Mouse (Mus musculus): ENCODE data around the gene Cpm. TPM values are rescaled to one million over a fixed set of nuclear protein-coding genes. Genes with fewer than 3 reads are reported as not detected.

Gene Cpm
- polyA plus RNA-seq, 2 experiments: 24.4 to 41.6 TPM

- no peak for TF ChIP-seq POLR2A (IDR thresholded peaks at IDR 0.05; ENCODE audit: borderline replicate concordance, extremely low read depth, insufficient read depth, insufficient read length)
- peak overlapping the region; percentile 54 for H3K4me2 ChIP-seq (replicated peaks; ENCODE audit: low read depth, low read length, severe bottlenecking)
- no peak for ATAC-seq (ENCODE audit: low FRiP score, low read depth)
- H3K4me3 ChIP-seq (replicated peaks; ENCODE audit: low read length): peak overlapping the region; percentile 98
- DNase-seq (ENCODE audit: low spot score): no peak
- no peak overlapping the region for H3K9ac ChIP-seq (ENCODE audit: low read depth, low read length, severe bottlenecking)
- H3K27me3 ChIP-seq (ENCODE audit: control insufficient read depth, insufficient read depth, low read length): no peaks in the 10 kb centered on the region
- WGBS: 87% methylated on average over 9 of the region's 9 CpGs
- H3K36me3 ChIP-seq (ENCODE audit: control insufficient read depth, insufficient read depth, low read length): peaks cover 32% of the 10 kb centered on the region
- no peak overlapping the region for H3K27ac ChIP-seq (replicated peaks; ENCODE audit: low read depth, low read length)
- H3K4me1 ChIP-seq (ENCODE audit: control insufficient read depth, insufficient read depth, low read length): peaks cover 8% of the 10 kb centered on the region
- H3K9me3 ChIP-seq (ENCODE audit: control insufficient read depth, low read length): no peaks in the 10 kb centered on the region
These were observed 79.6 kb downstream of the Cpm start for GRCm38 (mm10) chr10:117708856-117709255.

GRCm38 (mm10) chr10:117709326-117709830 lies 80.1 kb downstream of the Cpm start:
- peak overlapping the region; percentile 54 for H3K4me2 ChIP-seq (replicated peaks; ENCODE audit: low read depth, low read length, severe bottlenecking)
- DNase-seq (ENCODE audit: low spot score): no peak
- H3K9me3 ChIP-seq (ENCODE audit: control insufficient read depth, low read length): no peaks in the 10 kb centered on the region
- peak overlapping the region; percentile 98 for H3K4me3 ChIP-seq (replicated peaks; ENCODE audit: low read length)
- no peak for ATAC-seq (ENCODE audit: low FRiP score, low read depth)
- peak overlapping the region; percentile 98; the same call in 1 of the 2 replicates for H3K27ac ChIP-seq (replicated peaks; ENCODE audit: low read depth, low read length)
- no peak for TF ChIP-seq POLR2A (IDR thresholded peaks at IDR 0.05; ENCODE audit: borderline replicate concordance, extremely low read depth, insufficient read depth, insufficient read length)
- H3K27me3 ChIP-seq (ENCODE audit: control insufficient read depth, insufficient read depth, low read length): no peaks in the 10 kb centered on the region
- peaks cover 8% of the 10 kb centered on the region for H3K4me1 ChIP-seq (ENCODE audit: control insufficient read depth, insufficient read depth, low read length)
- peaks cover 29% of the 10 kb centered on the region for H3K36me3 ChIP-seq (ENCODE audit: control insufficient read depth, insufficient read depth, low read length)
- 46% methylated on average over 12 of the region's 12 CpGs for WGBS
- peak overlapping the region; percentile 100 for H3K9ac ChIP-seq (ENCODE audit: low read depth, low read length, severe bottlenecking)

DNA sequence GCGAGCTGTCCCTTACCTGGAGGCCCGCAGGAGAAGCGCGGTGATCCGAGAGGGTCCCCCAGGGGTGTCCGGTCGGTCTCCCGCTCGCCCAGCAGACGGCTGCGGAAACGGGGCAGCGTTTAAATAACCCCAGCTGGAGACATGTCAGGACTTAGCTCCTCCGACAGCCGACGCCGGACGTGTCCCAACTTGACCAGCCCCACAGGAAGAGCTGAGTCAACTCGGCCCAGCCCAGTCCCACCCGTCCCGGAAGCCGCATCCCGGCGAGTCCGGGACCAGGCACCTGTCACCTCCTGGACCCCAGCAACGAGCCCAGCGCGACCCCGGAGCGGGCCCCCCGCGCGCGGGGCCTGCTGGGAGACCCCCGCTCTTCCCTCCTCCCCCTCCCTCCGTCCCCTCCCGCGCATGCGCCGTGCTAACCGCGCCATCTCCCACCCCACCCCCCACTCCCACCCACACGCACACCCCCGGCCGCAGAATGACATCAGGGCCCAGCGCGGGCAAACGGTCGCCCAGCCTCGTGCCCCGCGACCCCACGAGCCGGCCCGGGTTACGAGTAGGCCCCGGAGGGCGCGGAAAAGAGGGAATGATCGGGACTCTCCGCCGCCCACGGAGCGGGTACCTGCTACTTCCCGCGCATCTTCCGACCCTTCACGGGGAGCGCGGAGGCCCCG lies 80.8 kb downstream of the Cpm start:
- Histone ChIP-seq H3K4me2 (replicated peaks; ENCODE audit: low read depth, low read length, severe bottlenecking) (peak overlapping the region; percentile 54), H3K9ac (ENCODE audit: low read depth, low read length, severe bottlenecking) (peak overlapping the region; percentile 100), H3K9me3 (ENCODE audit: control insufficient read depth, low read length) (no peaks in the 10 kb centered on the region), H3K4me1 (ENCODE audit: control insufficient read depth, insufficient read depth, low read length) (peaks cover 8% of the 10 kb centered on the region), H3K27me3 (ENCODE audit: control insufficient read depth, insufficient read depth, low read length) (no peaks in the 10 kb centered on the region), H3K36me3 (ENCODE audit: control insufficient read depth, insufficient read depth, low read length) (peaks cover 22% of the 10 kb centered on the region; the same call in 1 of the 2 replicates), H3K4me3 (replicated peaks; ENCODE audit: low read length) (peak overlapping the region; percentile 98), H3K27ac (replicated peaks; ENCODE audit: low read depth, low read length) (peak overlapping the region; percentile 98)
- no peak for TF ChIP-seq POLR2A (IDR thresholded peaks at IDR 0.05; ENCODE audit: borderline replicate concordance, extremely low read depth, insufficient read depth, insufficient read length)
- peak; percentile 73 for DNase-seq (ENCODE audit: low spot score)
- WGBS: under 1% methylated on average over 40 of the region's 71 CpGs
- peak; percentile 69 for ATAC-seq (ENCODE audit: low FRiP score, low read depth)

DNA sequence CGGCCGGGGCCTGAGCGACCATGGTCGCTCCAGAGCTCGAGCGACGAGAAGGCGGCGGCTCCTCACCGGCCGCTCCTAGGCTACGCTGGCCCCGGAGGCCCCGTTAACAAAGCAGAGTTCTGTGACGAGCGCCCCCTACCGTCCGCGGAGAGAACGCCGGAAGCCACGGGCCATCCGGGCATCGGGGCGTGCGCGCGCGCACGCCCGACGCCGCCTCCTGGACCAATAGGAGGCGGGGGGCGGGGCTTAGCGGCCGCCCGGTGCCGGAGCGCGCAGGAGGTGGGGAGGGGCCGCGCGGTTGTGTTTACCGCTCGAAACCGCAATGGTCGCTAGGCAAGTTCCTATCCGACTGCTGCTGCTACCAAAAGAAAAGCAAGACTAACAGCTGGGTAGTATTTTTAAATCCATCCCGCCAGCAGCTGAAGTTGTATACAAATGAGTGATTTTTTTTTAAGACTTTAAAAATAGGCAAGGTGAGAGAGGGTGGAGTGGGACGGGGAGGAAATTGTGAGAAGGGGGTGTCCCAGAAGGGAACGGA lies 81.4 kb downstream of the Cpm start, which contains the start of gene Mdm2:
Gene Mdm2 (minus strand): TSS at position 155 of the 538 bp plus-strand sequence.
- Histone ChIP-seq H3K36me3 (ENCODE audit: control insufficient read depth, insufficient read depth, low read length) (peaks cover 17% of the 10 kb centered on the region; the same call in 1 of the 2 replicates), H3K4me2 (replicated peaks; ENCODE audit: low read depth, low read length, severe bottlenecking) (peak within 1 kb of the TSS; percentile 54), H3K9me3 (ENCODE audit: control insufficient read depth, low read length) (no peaks in the 10 kb centered on the region), H3K27me3 (ENCODE audit: control insufficient read depth, insufficient read depth, low read length) (no peaks in the 10 kb centered on the region), H3K27ac (replicated peaks; ENCODE audit: low read depth, low read length) (peak within 1 kb of the TSS; percentile 98), H3K9ac (ENCODE audit: low read depth, low read length, severe bottlenecking) (peak within 1 kb of the TSS; percentile 100), H3K4me1 (ENCODE audit: control insufficient read depth, insufficient read depth, low read length) (peaks cover 8% of the 10 kb centered on the region), H3K4me3 (replicated peaks; ENCODE audit: low read length) (peak within 1 kb of the TSS; percentile 98)
- ATAC-seq (ENCODE audit: low FRiP score, low read depth) (peak; percentile 95), DNase-seq (ENCODE audit: low spot score) (peak; percentile 95)
- peak; percentile 95 for TF ChIP-seq POLR2A (IDR thresholded peaks at IDR 0.05; ENCODE audit: borderline replicate concordance, extremely low read depth, insufficient read depth, insufficient read length)
- WGBS: under 1% methylated on average over 40 of the region's 52 CpGs

GRCm38 (mm10) chr10:117711408-117711807 lies 82.1 kb downstream of the Cpm start:
- Histone ChIP-seq H3K36me3 (ENCODE audit: control insufficient read depth, insufficient read depth, low read length) (peaks cover 17% of the 10 kb centered on the region; the same call in 1 of the 2 replicates), H3K4me1 (ENCODE audit: control insufficient read depth, insufficient read depth, low read length) (peaks cover 8% of the 10 kb centered on the region), H3K27ac (replicated peaks; ENCODE audit: low read depth, low read length) (no peak overlapping the region), H3K9ac (ENCODE audit: low read depth, low read length, severe bottlenecking) (peak overlapping the region; percentile 100; the same call in 1 of the 2 replicates), H3K4me2 (replicated peaks; ENCODE audit: low read depth, low read length, severe bottlenecking) (peak overlapping the region; percentile 54), H3K4me3 (replicated peaks; ENCODE audit: low read length) (peak overlapping the region; percentile 98), H3K27me3 (ENCODE audit: control insufficient read depth, insufficient read depth, low read length) (no peaks in the 10 kb centered on the region), H3K9me3 (ENCODE audit: control insufficient read depth, low read length) (no peaks in the 10 kb centered on the region)
- ATAC-seq (ENCODE audit: low FRiP score, low read depth): no peak
- DNase-seq (ENCODE audit: low spot score): no peak
- 64% methylated on average over 5 of the region's 5 CpGs for WGBS
- no peak for TF ChIP-seq POLR2A (IDR thresholded peaks at IDR 0.05; ENCODE audit: borderline replicate concordance, extremely low read depth, insufficient read depth, insufficient read length)
